Mouse (Mus musculus) cerebellum, postnatal 14 days (tissue): ENCODE data around the gene Tes.
"Not testable (repeated sequence)": the region's sequence is repeated elsewhere in the genome, so short reads cannot be mapped to it uniquely, and the experiment has no call there.

ENCODE experiments used
- DNase-seq, 2 experiments: peaks; one replicate each; pipeline ENCODE4 v3.0.0; 2021; ENCODE audit warnings: mixed read lengths in 2 of 2

Gene Tes

DNA sequence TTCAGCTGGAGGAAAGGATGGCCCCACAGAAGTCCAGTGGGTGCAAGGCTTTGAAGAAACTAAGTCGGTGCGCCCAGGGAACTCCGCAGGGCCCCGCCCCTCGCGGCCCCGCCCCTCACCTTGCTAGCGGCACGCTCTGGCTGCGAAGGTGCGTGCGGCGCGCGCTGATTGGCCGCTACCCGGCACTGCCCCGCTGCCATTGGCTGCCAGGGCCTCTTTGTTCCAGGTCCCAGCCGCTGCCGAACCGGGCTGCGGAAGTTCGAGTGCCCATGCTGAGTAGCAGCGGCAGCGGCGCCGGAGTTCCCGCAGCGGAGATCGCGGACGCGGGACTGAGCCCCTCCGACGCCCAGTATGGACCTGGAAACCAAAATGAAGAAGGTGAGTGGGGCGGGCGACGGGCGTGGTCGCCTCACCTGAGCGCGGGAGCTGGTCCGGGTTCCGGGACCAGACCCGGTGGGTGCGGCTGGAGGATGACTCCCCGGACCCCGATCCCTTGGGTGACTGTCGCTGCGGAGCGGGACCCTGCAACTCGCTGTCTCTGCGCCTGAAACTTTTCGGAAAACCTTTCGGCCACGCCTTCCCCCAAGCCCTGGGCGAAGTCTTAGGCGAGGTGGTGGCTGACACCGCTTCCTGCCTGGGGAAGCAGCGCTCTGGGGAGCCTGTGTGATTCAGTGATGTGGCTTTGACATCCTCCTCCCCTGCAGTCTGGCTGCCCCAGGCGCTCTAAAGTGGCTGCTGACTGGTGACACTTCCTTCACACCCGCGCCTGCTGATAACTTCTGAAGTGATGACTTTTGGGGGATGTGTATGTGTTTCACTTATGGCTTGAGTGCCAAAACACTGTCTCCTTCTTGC, at the start of gene Tes:
Gene Tes (plus strand): TSS at position 214 of the 855 bp plus-strand sequence.
- peak; percentile 73 to 82 for DNase-seq

DNA sequence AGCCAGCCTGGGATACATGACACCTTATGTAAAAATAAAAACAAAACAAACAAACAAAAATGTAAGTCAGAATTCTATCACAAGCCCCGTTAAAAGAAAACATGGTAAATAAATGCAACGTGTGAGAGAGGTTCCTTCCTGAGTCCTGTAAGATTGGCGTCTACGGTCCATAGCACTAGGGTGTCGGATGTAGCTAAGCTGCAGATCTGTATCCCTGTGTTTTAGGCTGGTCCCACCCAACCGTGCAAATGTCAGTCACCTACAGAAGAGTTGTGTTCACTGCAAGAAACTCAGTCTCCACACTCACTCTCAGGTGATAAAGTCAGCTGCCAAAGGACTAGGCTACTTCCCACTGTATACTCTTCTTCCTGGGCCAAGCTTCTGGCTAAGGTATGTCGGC, 39.1 kb upstream of the Tes start:
- no peak for DNase-seq

DNA sequence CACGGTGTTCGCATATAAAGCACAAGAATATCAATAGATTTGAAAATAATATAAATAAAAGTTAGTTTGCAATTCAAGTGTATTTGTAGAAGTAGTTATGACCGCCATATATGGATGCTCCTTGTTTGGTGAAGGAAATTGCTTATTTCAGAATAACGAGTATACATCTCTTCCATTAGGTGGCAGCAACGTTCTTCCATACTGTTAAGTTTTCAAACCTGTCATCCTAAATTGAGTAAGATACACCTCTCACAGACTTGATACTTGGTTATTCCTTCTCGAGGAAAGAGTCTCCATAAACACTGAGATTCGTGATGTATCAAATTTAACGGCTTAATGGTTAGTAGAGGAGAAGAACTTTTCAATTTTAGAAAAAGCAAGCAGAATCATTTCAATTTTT, 37.4 kb upstream of the Tes start:
- DNase-seq: peak; percentile 24 to 60

- no peak for DNase-seq
Observed at GRCm38 (mm10) chr6:17028809-17029208, 36.1 kb upstream of the Tes start.

DNA sequence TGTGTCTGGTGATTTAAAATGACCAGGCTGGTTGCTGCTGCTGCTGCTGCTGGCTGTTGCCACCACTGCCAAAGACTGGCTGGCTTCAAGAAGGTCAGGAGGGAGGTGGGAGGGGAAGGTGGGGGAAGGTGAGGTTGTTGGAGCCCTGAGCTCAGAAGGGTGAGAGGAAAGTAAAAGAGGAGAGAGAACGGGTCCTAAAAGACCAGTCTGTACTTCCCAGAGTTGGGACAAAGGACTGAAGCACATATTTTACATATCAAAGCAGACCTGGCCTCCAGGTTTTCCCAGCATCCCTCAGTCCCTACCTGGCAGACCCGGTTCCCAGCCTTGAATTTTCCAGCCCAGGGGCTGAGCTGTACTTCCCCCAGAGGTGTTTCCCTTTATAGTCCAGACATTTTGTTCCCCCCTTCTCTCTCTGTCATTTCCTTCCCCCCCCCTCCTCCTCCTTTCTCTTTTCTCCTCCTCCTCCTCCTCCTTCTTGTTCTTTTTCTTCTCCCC, 32.7 kb upstream of the Tes start:
- DNase-seq: no peak

DNA sequence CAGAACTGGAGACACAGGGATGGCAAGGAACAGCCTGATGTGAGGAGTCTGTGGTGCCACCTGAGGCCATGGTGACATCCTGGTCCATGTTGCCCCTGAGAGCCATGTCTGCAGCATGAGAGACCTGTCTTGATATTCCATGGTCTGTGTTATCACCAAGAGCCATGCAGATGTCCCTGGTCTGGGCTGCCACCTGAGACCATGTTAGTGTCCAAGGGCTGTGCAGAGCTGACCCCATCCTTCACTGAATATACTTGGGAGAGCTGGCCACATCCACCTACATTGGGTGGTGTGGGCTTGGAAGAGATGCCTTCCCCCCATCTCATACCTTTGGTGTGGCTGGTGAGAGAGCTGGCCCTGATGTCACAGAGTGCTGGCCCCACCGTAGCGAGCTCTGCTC, 30.9 kb upstream of the Tes start:
- no peak for DNase-seq

GRCm38 (mm10) chr6:17035228-17035627, 29.7 kb upstream of the Tes start:
- DNase-seq: no peak

DNA sequence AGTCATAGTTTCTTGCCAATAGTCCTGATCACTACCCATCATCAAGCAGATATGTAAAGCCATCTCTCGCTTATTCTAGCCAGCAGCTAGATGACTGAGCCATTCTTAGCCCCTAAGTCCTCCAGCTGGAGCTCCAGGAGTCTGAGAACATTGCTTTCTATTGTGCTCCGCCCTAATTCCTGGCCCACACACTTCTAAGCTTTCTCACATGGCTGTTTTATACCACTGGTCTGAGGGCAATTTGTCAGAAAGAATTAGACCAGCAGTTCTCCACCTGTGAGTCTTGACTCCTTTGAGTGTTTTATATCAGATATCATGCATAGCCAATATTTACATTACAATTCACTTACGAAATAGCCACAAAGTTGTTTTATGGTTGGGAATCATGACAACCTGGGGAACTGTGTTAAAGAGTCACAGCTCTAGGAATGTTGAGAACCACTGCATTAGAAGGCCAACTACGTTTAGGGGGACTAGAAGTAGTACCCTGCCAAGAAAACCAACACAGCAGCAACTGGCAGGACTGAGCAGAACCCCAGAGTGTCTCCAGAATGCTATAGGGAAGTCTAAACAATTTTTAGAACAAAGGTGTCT, 13.4 kb upstream of the Tes start:
- no peak for DNase-seq

GRCm38 (mm10) chr6:17053028-17053660, 11.8 kb upstream of the Tes start:
- DNase-seq: no peak

- DNase-seq: no peak
Observed at GRCm38 (mm10) chr6:17054781-17055180, 10.2 kb upstream of the Tes start.

DNA sequence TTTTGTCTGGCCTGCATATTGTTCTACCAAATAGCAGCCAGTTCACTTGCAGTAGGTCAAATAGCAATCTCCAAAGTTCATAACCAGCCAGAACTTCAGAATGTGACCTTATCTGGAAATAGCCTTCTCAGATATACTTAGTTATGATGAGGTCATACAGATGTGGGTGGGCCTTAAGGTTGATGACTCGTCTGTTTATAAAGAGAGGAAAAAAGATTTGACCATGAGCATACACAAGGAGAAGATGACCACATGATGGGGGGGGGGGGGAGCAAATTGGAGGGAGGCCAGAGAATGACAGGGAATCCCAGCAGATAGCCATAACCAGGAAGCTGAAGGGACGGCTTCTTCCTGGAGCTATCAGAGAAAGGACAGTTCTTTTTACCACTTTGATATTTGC, 9.3 kb upstream of the Tes start:
- DNase-seq: no peak

DNA sequence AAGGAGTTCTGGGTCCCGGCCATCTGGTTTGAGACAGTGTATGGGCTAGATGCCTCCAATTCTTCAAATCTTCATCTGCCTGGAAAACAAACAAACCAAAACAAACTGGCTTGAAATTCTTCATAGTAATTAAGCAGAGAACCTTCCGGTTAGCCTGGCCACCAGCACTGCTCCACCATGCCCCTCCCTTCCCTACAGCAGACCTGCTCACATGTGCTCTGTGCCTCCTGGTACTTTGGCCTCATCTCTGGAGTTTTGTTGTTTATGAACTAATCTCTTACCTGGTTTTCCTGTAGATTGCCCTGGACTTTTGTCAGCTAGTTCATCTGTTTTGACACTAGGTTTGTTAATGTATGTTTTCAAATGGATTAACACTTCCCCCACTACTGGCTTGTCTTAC, 5.4 kb upstream of the Tes start:
- DNase-seq: no peak

DNA sequence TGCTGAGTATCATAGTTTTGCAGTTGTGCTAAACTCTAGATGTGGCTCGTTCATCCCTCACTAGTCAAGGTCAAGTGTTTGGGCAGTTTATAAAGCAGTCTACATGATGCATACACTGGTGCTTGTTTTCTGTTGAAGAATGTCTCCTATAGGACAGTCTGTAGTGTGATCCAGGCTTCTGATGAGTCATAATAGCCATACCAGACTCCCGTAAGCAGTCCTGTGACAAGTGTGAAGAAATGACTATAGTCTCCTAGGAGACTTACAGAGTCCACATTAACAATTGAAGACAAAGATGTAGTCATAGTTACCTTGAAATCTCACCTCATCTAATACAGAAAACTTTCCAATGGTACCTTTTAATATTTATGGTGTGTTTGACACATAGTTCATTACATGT, 4.8 kb upstream of the Tes start:
- no peak for DNase-seq

DNA sequence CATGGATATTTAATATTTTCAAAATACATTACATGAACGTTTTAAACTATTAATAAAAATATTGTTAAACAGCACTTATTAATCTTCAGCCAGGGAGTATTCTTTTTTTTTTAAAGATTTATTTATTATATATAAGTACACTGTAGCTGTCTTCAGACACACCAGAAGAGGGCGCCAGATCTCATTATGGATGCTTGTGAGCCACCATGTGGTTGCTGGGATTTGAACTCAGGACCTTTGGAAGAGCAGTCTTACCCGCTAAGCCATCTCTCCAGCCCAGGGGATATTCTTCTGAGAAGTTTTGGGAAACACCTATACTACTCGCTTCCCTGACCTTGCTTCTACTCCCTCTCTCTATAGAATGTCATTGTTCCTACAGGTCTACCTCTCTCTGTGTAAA, 3.1 kb upstream of the Tes start:
- not testable (repeated sequence) for DNase-seq

GRCm38 (mm10) chr6:17062366-17062765, 2.6 kb upstream of the Tes start:
- DNase-seq: no peak

- no peak for DNase-seq
Observed at GRCm38 (mm10) chr6:17065791-17066169, 831 bp downstream of the Tes start.

DNA sequence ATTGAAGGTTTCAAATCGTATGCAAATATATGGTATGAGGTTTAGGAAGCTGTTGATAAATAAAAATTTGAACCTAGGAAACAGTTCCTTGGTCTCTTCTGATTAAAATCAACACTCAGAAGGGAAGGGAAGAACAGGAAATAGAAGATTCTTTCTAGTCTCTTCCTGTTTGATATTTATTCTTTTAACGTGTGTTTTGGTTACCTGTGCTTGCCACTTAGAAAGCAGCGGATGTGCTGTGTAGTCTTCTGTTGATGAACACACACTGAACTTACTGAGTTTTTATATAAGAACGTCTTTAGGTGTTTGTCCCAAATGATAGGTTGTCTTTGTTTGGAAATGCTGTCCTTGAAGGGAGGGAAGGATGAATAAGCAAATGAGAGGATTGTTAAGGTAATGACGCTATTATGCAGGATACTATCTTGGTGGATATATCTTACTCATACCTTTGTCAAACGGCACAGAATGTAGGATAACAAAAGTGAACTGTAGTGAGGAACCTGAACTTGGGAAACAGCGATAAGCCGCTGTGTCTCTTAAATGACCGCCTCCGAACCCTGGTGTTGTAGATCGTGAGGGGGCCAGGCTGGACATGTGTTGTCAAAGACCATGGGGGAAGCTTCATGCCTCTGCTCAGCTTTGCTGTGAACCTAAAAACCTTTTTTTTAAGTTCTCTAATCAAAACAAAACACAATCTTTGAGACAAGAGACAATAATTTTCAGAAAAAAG, 1.4 kb downstream of the Tes start:
- no peak for DNase-seq

GRCm38 (mm10) chr6:17071899-17072298, 7.0 kb downstream of the Tes start:
- no peak for DNase-seq

DNA sequence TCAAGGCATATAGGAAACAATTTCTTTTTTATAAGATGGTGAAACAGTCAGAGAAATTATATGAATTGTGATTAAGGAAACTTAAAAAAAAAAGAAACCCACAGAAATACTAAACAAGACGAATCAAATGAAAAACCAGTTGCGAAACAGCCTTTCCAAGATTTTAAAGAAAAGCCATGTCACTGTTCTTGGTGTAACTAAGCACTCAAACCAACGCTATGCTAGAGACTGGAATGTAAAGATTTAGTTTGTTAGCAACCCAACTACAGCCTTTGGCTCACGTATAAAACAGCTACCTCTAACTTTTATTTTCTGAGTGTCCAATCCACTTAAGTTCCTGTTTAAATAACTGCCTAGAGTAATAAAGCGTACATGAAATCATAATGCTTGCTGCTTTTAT, 7.4 kb downstream of the Tes start:
- no peak for DNase-seq

- DNase-seq: no peak
Observed at GRCm38 (mm10) chr6:17072763-17073484, 8.0 kb downstream of the Tes start.

GRCm38 (mm10) chr6:17077270-17077669, 12.3 kb downstream of the Tes start:
- DNase-seq: no peak

DNA sequence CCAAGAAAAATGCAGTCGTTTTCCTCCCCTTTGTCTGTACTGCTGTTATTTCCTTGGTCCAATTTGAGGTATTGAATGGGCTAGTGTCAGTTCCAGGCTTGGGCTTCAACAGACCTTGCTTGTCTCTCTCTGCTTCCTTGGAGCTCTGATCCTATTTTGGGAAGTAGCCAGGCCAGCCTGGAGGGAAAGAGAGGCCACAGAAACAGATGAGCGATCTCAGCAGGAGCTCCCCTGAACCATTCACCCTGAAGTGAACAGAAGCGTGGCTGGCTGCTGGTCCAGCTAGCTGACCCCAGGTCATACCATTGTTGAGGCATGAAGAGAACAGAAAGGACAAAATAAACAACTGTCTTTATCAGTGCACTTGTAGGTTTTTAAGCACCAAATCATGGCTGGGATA, 12.8 kb downstream of the Tes start:
- peak; percentile 36 to 44 for DNase-seq

GRCm38 (mm10) chr6:17079304-17079703, 14.4 kb downstream of the Tes start:
- DNase-seq: no peak
